In genomic region chr7:132258817-132259216, GRCm38 (mm10) we compare ENCODE assay signal across 9 mouse cellular contexts. TPM values are rescaled to one million over a fixed set of nuclear protein-coding genes. Genes with fewer than 3 reads are reported as not detected.
A peak's percentile ranks its signal among the peaks of the same experiment; 100 is the strongest.
DNase-seq lines count a peak whose midpoint lies in the region; ATAC-seq and TF ChIP-seq lines count a peak whose summit lies in the region.
"Had no signal": no experiment of that assay in that cellular context is flagged by ENCODE, and none has a peak within 500 bp of the region (broad histone marks: within the 10 kb centered on the region; RNA-seq: fewer than 3 reads in every experiment).

No protein-coding gene starts in this region.

- no peak for DNase-seq in forebrain, embryonic 10.5 days (ENCODE audit: extremely low spot score, low spot score)
- peak; percentile 62 for DNase-seq in midbrain, postnatal 0 days (ENCODE audit: low spot score)
- DNase-seq in lung, embryonic 14.5 days = peak; percentile 87
- peak; percentile 47 for DNase-seq in stomach, postnatal 0 days (ENCODE audit: low spot score)

- H3K9me3 ChIP-seq in forebrain, embryonic 10.5 days = no peaks in the 10 kb centered on the region
- H3K9me3 ChIP-seq in forebrain, embryonic 12.5 days = no peaks in the 10 kb centered on the region
- no peaks in the 10 kb centered on the region for H3K9me3 ChIP-seq in midbrain, postnatal 0 days (ENCODE audit: low read length)
- no peaks in the 10 kb centered on the region for H3K9me3 ChIP-seq in midbrain, embryonic 15.5 days
- H3K9me3 ChIP-seq in lung, embryonic 14.5 days (ENCODE audit: low read depth, low read length) = no peaks in the 10 kb centered on the region
- no peaks in the 10 kb centered on the region for H3K9me3 ChIP-seq in stomach, postnatal 0 days (ENCODE audit: control insufficient read depth, low read length)
- H3K9me3 ChIP-seq in heart, embryonic 12.5 days (replicated peaks) = no peaks in the 10 kb centered on the region

- no peak for ATAC-seq in forebrain, embryonic 12.5 days (ENCODE audit: low FRiP score)
- ATAC-seq in midbrain, postnatal 0 days (ENCODE audit: low FRiP score) = no peak
- ATAC-seq in midbrain, embryonic 15.5 days (replicated peaks) = no peak
- peak; percentile 80 for ATAC-seq in lung, embryonic 14.5 days (ENCODE audit: insufficient read depth)
- ATAC-seq in stomach, postnatal 0 days (ENCODE audit: low FRiP score, low TSS enrichment) = peak; percentile 80
- no peak for ATAC-seq in heart, embryonic 12.5 days (ENCODE audit: insufficient number of reproducible peaks, low FRiP score)
- no peak for ATAC-seq in megakaryocyte-erythroid progenitor cell, adult 5-6 weeks (replicated peaks; ENCODE audit: low FRiP score, low TSS enrichment, poor library complexity, severe bottlenecking)

- H3K9ac ChIP-seq in forebrain, embryonic 12.5 days = no peak overlapping the region
- H3K9ac ChIP-seq in midbrain, postnatal 0 days (replicated peaks; ENCODE audit: low read length, poor library complexity, severe bottlenecking) = no peak overlapping the region
- no peak overlapping the region for H3K9ac ChIP-seq in midbrain, embryonic 15.5 days
- H3K9ac ChIP-seq in lung, embryonic 14.5 days = no peak overlapping the region
- no peak overlapping the region for H3K9ac ChIP-seq in stomach, postnatal 0 days (ENCODE audit: low read length)
- H3K9ac ChIP-seq in heart, embryonic 12.5 days = no peak overlapping the region

- H3K27me3 ChIP-seq in forebrain, embryonic 10.5 days (ENCODE audit: poor library complexity, severe bottlenecking) = peaks cover 26% of the 10 kb centered on the region; the same call in 1 of the 2 replicates
- no peaks in the 10 kb centered on the region for H3K27me3 ChIP-seq in forebrain, embryonic 12.5 days
- H3K27me3 ChIP-seq in midbrain, postnatal 0 days (ENCODE audit: insufficient read depth, low read length) = no peaks in the 10 kb centered on the region
- no peaks in the 10 kb centered on the region for H3K27me3 ChIP-seq in midbrain, embryonic 15.5 days (replicated peaks)
- H3K27me3 ChIP-seq in lung, embryonic 14.5 days (ENCODE audit: insufficient read depth, low read length) = no peaks in the 10 kb centered on the region
- no peaks in the 10 kb centered on the region for H3K27me3 ChIP-seq in stomach, postnatal 0 days (ENCODE audit: control insufficient read depth, insufficient read depth, low read length)
- H3K27me3 ChIP-seq in heart, embryonic 12.5 days (replicated peaks) = no peaks in the 10 kb centered on the region

- WGBS in forebrain, embryonic 10.5 days = 40% methylated on average over 7 of the region's 7 CpGs
- WGBS in forebrain, embryonic 12.5 days = 41% methylated on average over 7 of the region's 7 CpGs
- WGBS in midbrain, postnatal 0 days = 51% methylated on average over 7 of the region's 7 CpGs
- WGBS in midbrain, embryonic 15.5 days = 45% methylated on average over 7 of the region's 7 CpGs
- WGBS in lung, embryonic 14.5 days = 22% methylated on average over 7 of the region's 7 CpGs
- 26% methylated on average over 7 of the region's 7 CpGs for WGBS in stomach, postnatal 0 days
- 45% methylated on average over 7 of the region's 7 CpGs for WGBS in heart, embryonic 12.5 days

- TF ChIP-seq EP300 in stomach, postnatal 0 days (optimal IDR thresholded peaks at IDR 0.05) = no peak

- peaks cover 62% of the 10 kb centered on the region for H3K4me1 ChIP-seq in forebrain, embryonic 10.5 days
- peaks cover 40% of the 10 kb centered on the region for H3K4me1 ChIP-seq in forebrain, embryonic 12.5 days
- H3K4me1 ChIP-seq in midbrain, postnatal 0 days (ENCODE audit: insufficient read depth, low read length) = no peaks in the 10 kb centered on the region
- H3K4me1 ChIP-seq in midbrain, embryonic 15.5 days = peaks cover 7% of the 10 kb centered on the region
- peaks cover 26% of the 10 kb centered on the region for H3K4me1 ChIP-seq in lung, embryonic 14.5 days (ENCODE audit: insufficient read depth)
- peaks cover 2% of the 10 kb centered on the region; the same call in 1 of the 2 replicates for H3K4me1 ChIP-seq in stomach, postnatal 0 days (replicated peaks; ENCODE audit: control insufficient read depth, insufficient read depth)
- H3K4me1 ChIP-seq in heart, embryonic 12.5 days (replicated peaks) = peaks cover 21% of the 10 kb centered on the region

- no peak overlapping the region for H3K4me3 ChIP-seq in forebrain, embryonic 10.5 days
- no peak overlapping the region for H3K4me3 ChIP-seq in forebrain, embryonic 12.5 days (replicated peaks)
- H3K4me3 ChIP-seq in midbrain, postnatal 0 days (ENCODE audit: low read depth, low read length) = no peak overlapping the region
- H3K4me3 ChIP-seq in midbrain, embryonic 15.5 days = no peak overlapping the region
- H3K4me3 ChIP-seq in lung, embryonic 14.5 days (ENCODE audit: low read depth, low read length) = no peak overlapping the region
- no peak overlapping the region for H3K4me3 ChIP-seq in stomach, postnatal 0 days (ENCODE audit: low read depth, low read length)
- no peak overlapping the region for H3K4me3 ChIP-seq in heart, embryonic 12.5 days

- H3K36me3 ChIP-seq in forebrain, embryonic 10.5 days (replicated peaks) = peaks cover 6% of the 10 kb centered on the region
- H3K36me3 ChIP-seq in forebrain, embryonic 12.5 days (replicated peaks) = peaks cover 11% of the 10 kb centered on the region; the same call in 1 of the 2 replicates
- peaks cover 4% of the 10 kb centered on the region; the same call in 1 of the 2 replicates for H3K36me3 ChIP-seq in midbrain, postnatal 0 days (ENCODE audit: insufficient read depth, low read length)
- no peaks in the 10 kb centered on the region for H3K36me3 ChIP-seq in midbrain, embryonic 15.5 days (replicated peaks)
- H3K36me3 ChIP-seq in lung, embryonic 14.5 days (ENCODE audit: insufficient read depth) = no peaks in the 10 kb centered on the region; the same call in 1 of the 2 replicates
- peaks cover 4% of the 10 kb centered on the region; the same call in 1 of the 2 replicates for H3K36me3 ChIP-seq in stomach, postnatal 0 days (ENCODE audit: control insufficient read depth, insufficient read depth, low read length)
- no peaks in the 10 kb centered on the region for H3K36me3 ChIP-seq in heart, embryonic 12.5 days

- H3K4me2 ChIP-seq in forebrain, embryonic 12.5 days = no peak overlapping the region
- no peak overlapping the region for H3K4me2 ChIP-seq in midbrain, postnatal 0 days (ENCODE audit: low read depth, low read length, poor library complexity, severe bottlenecking)
- no peak overlapping the region for H3K4me2 ChIP-seq in midbrain, embryonic 15.5 days
- no peak overlapping the region for H3K4me2 ChIP-seq in lung, embryonic 14.5 days
- H3K4me2 ChIP-seq in stomach, postnatal 0 days (replicated peaks; ENCODE audit: low read depth) = no peak overlapping the region
- no peak overlapping the region for H3K4me2 ChIP-seq in heart, embryonic 12.5 days
- H3K4me2 ChIP-seq: midbrain, embryonic 11.5 days had no signal

- H3K27ac ChIP-seq in forebrain, embryonic 10.5 days = peak overlapping the region; percentile 70
- H3K27ac ChIP-seq in forebrain, embryonic 12.5 days = no peak overlapping the region
- H3K27ac ChIP-seq in midbrain, postnatal 0 days (ENCODE audit: low read depth, low read length) = no peak overlapping the region
- no peak overlapping the region for H3K27ac ChIP-seq in midbrain, embryonic 15.5 days
- peak overlapping the region; percentile 71 for H3K27ac ChIP-seq in lung, embryonic 14.5 days (ENCODE audit: low read depth)
- H3K27ac ChIP-seq in stomach, postnatal 0 days (replicated peaks) = peak overlapping the region; percentile 71
- no peak overlapping the region for H3K27ac ChIP-seq in heart, embryonic 12.5 days (ENCODE audit: poor library complexity, severe bottlenecking)

- no peak for TF ChIP-seq CTCF in midbrain, postnatal 0 days (IDR thresholded peaks at IDR 0.05)
- TF ChIP-seq CTCF in lung, embryonic 14.5 days (IDR thresholded peaks at IDR 0.05; ENCODE audit: low read depth) = no peak
- no peak for TF ChIP-seq CTCF in stomach, postnatal 0 days (IDR thresholded peaks at IDR 0.05; ENCODE audit: low read depth)

RNA-seq across cellular contexts. Expression of gene Chst15, which starts 58.2 kb away (rescaled TPM):
- polyA plus RNA-seq in forebrain, embryonic 10.5 days (2016; fragmentation: Nextera tagmentation; extraction: Ambion mirVana) = 9.2 and 9.7 TPM in 2 replicates
- polyA plus RNA-seq in forebrain, embryonic 12.5 days (2016; fragmentation: Nextera tagmentation; extraction: Ambion mirVana) = 13.8 and 15.6 TPM in 2 replicates
- total RNA-seq in midbrain, postnatal 0 days (2014; rRNA removed) = 20.0 and 21.9 TPM in 2 replicates
- 8.4 TPM in 2 replicates for polyA plus RNA-seq in midbrain, postnatal 0 days (2015; fragmentation: Nextera tagmentation; extraction: Ambion mirVana)
- polyA plus RNA-seq in midbrain, embryonic 15.5 days (2015; fragmentation: Nextera tagmentation; extraction: Ambion mirVana) = 13.5 and 14.4 TPM in 2 replicates
- 17.1 and 18.3 TPM in 2 replicates for polyA plus RNA-seq in lung, embryonic 14.5 days (2014; fragmentation: Nextera tagmentation; extraction: Ambion mirVana)
- polyA plus RNA-seq in stomach, postnatal 0 days (2015; fragmentation: Nextera tagmentation; extraction: Ambion mirVana) = 11.5 and 12.1 TPM in 2 replicates
- polyA plus RNA-seq in heart, embryonic 12.5 days (2016; fragmentation: Nextera tagmentation; extraction: Ambion mirVana) = 3.1 and 4.4 TPM in 2 replicates
- 16.0 and 18.4 TPM in 2 replicates for total RNA-seq in megakaryocyte-erythroid progenitor cell, adult 5-6 weeks (2014; fragmentation: Nextera tagmentation)
- 11.0 and 13.8 TPM in 2 replicates for total RNA-seq in megakaryocyte-erythroid progenitor cell, adult 5-6 weeks (2017)

Comparison
In these comparisons a context has a peak if more than half of its experiments do, and no peak if none do; other contexts are left out.
1. H3K27ac ChIP-seq: peak in forebrain, embryonic 10.5 days (single experiment), lung, embryonic 14.5 days (single experiment) and stomach, postnatal 0 days (single experiment); none in forebrain, embryonic 12.5 days (single experiment), midbrain, postnatal 0 days (single experiment), midbrain, embryonic 15.5 days (single experiment) and heart, embryonic 12.5 days (single experiment).
2. ATAC-seq: peak in lung, embryonic 14.5 days (single experiment) and stomach, postnatal 0 days (single experiment); none in forebrain, embryonic 12.5 days (single experiment), midbrain, postnatal 0 days (single experiment), midbrain, embryonic 15.5 days (single experiment), heart, embryonic 12.5 days (single experiment) and megakaryocyte-erythroid progenitor cell, adult 5-6 weeks (single experiment).